Mouse (Mus musculus) CH12.LX (cell line): ENCODE data around the gene Cyp2d11.

ENCODE experiments used
- CHD2 ChIP-seq: IDR thresholded peaks from 2 replicates; pipeline ENCODE4 v1.6.1; 2011; ENCODE audit warnings: low read length, improper control_type of control experiment
- CTCF ChIP-seq, 2 experiments: IDR thresholded peaks in 1 of 2; conservative IDR thresholded peaks in 1 of 2; 2 replicates each; pipeline ENCODE4 v1.5.1; 2011 to 2012; ENCODE audit warnings: low read depth in 2 of 2, low read length in 2 of 2, improper control_type of control experiment in 1 of 2, inconsistent platforms in 1 of 2, mild to moderate bottlenecking in 1 of 2, moderate library complexity in 1 of 2
- MAX ChIP-seq: IDR thresholded peaks from 2 replicates; pipeline ENCODE4 v1.6.1; 2011; ENCODE audit warnings: low read length, improper control_type of control experiment

DNA sequence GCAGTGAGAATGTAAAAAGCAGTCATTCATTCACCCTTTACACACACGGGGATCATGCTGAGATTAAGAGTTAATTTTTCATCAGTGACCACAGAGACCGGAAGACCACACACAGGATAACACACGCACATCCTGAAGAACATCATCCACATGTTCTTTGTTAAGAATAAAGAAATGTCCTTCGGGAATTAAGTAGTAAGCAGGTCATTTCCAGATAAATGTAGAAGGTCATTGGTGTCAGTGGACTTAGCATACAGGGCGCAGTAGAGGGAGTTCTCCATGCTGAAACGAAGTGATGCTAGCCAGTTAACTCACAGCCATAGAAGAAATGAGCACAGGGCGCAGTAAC lies 13.1 kb downstream of the Cyp2d11 start:
- TF ChIP-seq MAX (no peak), CHD2 (no peak), CTCF (conservative IDR thresholded peaks at IDR 0.05 in 1 of 2, IDR thresholded peaks at IDR 0.05 in 1 of 2; ENCODE audit: low read depth in 2 of 2, low read length in 2 of 2) (no peak)
